Mouse (Mus musculus): ENCODE measurements around the gene Exoc3l2.
A peak's percentile ranks its signal among the peaks of the same experiment; 100 is the strongest.

DNA sequence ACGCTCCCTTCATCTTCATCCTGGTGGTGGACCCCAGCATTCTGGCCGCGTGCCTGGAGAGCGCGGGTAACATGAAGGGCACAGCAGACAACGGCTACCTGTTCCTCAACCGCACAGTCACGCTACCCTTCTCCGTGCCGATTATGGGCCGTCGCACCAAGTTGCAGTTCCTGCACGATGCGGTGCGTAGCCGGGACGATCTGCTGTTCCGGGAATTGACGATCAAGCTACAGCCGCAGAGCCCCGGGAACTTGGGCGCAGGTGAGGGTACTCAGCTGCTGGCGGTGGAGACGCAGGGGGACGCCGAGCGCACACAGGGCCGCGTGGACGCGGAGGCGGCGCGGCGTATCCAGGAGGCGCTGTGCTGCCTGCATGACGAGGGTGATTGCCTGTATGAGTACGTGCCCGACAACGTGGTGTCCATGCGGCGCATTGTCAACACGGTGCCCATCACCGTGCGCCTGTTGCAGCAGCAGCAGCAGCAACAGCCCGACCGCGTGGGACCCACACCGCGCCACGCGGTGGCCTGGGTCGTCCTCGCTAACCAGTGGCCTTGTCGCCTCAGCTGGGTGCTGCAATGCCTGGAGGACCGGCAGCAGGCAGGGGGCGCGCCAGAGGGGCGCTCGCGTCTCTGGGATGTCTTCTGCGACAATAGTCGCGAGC is 60.8 kb downstream of the Exoc3l2 start:
- TF ChIP-seq POLR2A (IDR thresholded peaks at IDR 0.05; ENCODE audit: borderline replicate concordance, extremely low read depth, insufficient read depth, insufficient read length, poor library complexity, severe bottlenecking) (no peak), CTCF (IDR thresholded peaks at IDR 0.05; ENCODE audit: borderline replicate concordance, extremely low read depth, insufficient read depth, insufficient read length) (peak; percentile 64)

Measured in brain, embryonic 14.5 days (tissue).